Mouse (Mus musculus) forebrain, postnatal 0 days (tissue): Measurements from ENCODE around the gene Fcna. TPM values are rescaled to one million over a fixed set of nuclear protein-coding genes. Genes with fewer than 3 reads are reported as not detected.
A peak's percentile ranks its signal among the peaks of the same experiment; 100 is the strongest.

Experiments used
- ATAC-seq: fragments of 200-750 bp; cut with Nextera tagmentation; 2 replicates; pipeline ENCODE4 v1.8.0; 2017; ENCODE audit warnings: mild to moderate bottlenecking, moderate library complexity
- DNase-seq: peaks from one replicate; pipeline ENCODE4 v3.0.0-alpha.2; 2015
- H3K27ac ChIP-seq: fragments of 300-500 bp; sonication (generic); 2 replicates; pipeline ENCODE4 v1.5.1; 2014; ENCODE audit warnings: low read depth, mild to moderate bottlenecking, antibody characterized with exemption, low read length, moderate library complexity, mixed read lengths
- H3K27me3 ChIP-seq: fragments of 300-500 bp; sonication (generic); 2 replicates; pipeline ENCODE4 v1.6.1; 2014; ENCODE audit warnings: mild to moderate bottlenecking, low read length, mixed read lengths; ENCODE audit not compliant: insufficient read depth
- H3K36me3 ChIP-seq: fragments of 300-500 bp; sonication (generic); 2 replicates; pipeline ENCODE4 v1.6.1; 2014; ENCODE audit warnings: mild to moderate bottlenecking, moderate library complexity; ENCODE audit not compliant: insufficient read depth
- H3K4me1 ChIP-seq: fragments of 300-500 bp; sonication (generic); 2 replicates; pipeline ENCODE4 v1.6.1; 2014; ENCODE audit warnings: antibody characterized with exemption; ENCODE audit not compliant: insufficient read depth
- H3K4me2 ChIP-seq: fragments of 300-500 bp; sonication (generic); 2 replicates; pipeline ENCODE4 v1.6.1; 2014; ENCODE audit warnings: low read depth, mild to moderate bottlenecking, moderate library complexity
- H3K4me3 ChIP-seq: fragments of 300-500 bp; sonication (generic); 2 replicates; pipeline ENCODE4 v1.5.1; 2014; ENCODE audit warnings: low read depth, low read length, mixed read lengths
- H3K9ac ChIP-seq: fragments of 300-500 bp; sonication (generic); 2 replicates; pipeline ENCODE4 v1.6.1; 2014; ENCODE audit warnings: mild to moderate bottlenecking
- H3K9me3 ChIP-seq: fragments of 300-500 bp; sonication (generic); 2 replicates; pipeline ENCODE4 v1.6.1; 2016; ENCODE audit warnings: low read length
- CTCF ChIP-seq: sonication (generic); IDR thresholded peaks from 2 replicates; pipeline ENCODE4 v1.5.1; 2016; ENCODE audit warnings: antibody characterized with exemption, control low read depth, low read depth
- WGBS: fragments of 180-500 bp; shearing (Covaris S2); extraction: QIAGEN DNeasy Blood & Tissue Kit; methylation state at CpG from one replicate; pipeline ENCODE4 v1.1.7; 2014; 5-methylcytosine and 5-hydroxymethylcytosine counted together
- polyA plus RNA-seq: library from polyadenylated mRNA; unstranded; fragments of >200 nt; fragmentation: Nextera tagmentation; extraction: Ambion mirVana; gene quantifications from 2 replicates; pipeline ENCODE4 v1.2.1, GENCODE M21; 2015
- total RNA-seq: library from RNA; depleted of rRNA; stranded (reverse); fragments of >200 nt; gene quantifications from 2 replicates; pipeline ENCODE4 v1.2.3, GENCODE M21; 2014

The Fcna gene
- total and polyA plus RNA-seq, 2 experiments from 2014 or later, result 3.3 to 5.2 TPM

DNA sequence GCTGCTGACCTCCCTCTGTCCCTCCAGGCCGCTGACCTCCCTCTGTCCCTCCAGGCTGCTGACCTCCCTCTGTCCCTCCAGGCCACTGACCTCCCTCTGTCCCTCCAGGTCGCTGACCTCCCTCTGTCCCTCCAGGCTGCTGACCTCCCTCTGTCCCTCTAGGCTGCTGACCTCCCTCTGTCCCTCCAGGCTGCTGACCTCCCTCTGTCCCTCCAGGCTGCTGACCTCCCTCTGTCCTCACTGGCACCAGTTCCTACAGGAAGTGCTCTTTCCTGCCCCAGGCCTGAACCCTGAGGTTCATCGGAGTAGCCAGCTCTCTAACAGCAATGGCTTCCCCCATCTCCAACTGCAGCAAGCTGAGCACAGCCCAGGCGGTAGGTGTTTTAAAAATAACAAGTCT is 908 bp upstream of the Fcna start:
- H3K9ac ChIP-seq, result no peak overlapping the region
- 69% methylated on average over 4 of the region's 4 CpGs for WGBS
- H3K4me2 ChIP-seq, result no peak overlapping the region
- H3K36me3 ChIP-seq, result no peaks in the 10 kb centered on the region
- no peak for TF ChIP-seq CTCF
- DNase-seq (no peak), ATAC-seq (no peak)
- no peaks in the 10 kb centered on the region for H3K4me1 ChIP-seq
- no peak overlapping the region for H3K27ac ChIP-seq
- no peak overlapping the region for H3K4me3 ChIP-seq
- H3K27me3 ChIP-seq, result no peaks in the 10 kb centered on the region
- no peaks in the 10 kb centered on the region for H3K9me3 ChIP-seq

DNA sequence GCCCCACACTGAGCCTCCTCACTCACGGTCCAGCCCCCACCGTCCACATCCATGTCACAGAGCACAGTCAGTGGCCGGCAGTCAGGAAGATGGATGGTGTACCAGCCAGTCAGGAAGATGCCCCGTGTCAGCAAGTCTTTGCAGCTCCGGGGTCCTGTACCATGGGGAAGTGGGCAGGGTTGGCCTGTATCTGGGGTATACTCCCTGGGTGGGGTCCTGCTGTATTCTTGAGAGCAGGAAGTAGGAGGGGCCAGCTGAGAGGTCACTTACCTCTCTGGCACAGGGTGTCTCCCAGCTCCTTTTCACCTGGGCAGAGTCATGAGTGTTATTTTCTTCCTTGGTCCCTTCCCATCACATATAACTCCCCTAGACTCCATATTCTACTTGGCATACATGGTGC is 1.8 kb downstream of the Fcna start:
- ATAC-seq (no peak), DNase-seq (no peak)
- Histone ChIP-seq H3K4me1 (peaks cover 2% of the 10 kb centered on the region; the same call in 1 of the 2 replicates), H3K4me2 (no peak overlapping the region), H3K9me3 (no peaks in the 10 kb centered on the region), H3K4me3 (no peak overlapping the region), H3K27me3 (no peaks in the 10 kb centered on the region), H3K9ac (no peak overlapping the region), H3K27ac (no peak overlapping the region), H3K36me3 (no peaks in the 10 kb centered on the region)
- no peak for TF ChIP-seq CTCF
- WGBS, result 81% methylated on average over 5 of the region's 5 CpGs

DNA sequence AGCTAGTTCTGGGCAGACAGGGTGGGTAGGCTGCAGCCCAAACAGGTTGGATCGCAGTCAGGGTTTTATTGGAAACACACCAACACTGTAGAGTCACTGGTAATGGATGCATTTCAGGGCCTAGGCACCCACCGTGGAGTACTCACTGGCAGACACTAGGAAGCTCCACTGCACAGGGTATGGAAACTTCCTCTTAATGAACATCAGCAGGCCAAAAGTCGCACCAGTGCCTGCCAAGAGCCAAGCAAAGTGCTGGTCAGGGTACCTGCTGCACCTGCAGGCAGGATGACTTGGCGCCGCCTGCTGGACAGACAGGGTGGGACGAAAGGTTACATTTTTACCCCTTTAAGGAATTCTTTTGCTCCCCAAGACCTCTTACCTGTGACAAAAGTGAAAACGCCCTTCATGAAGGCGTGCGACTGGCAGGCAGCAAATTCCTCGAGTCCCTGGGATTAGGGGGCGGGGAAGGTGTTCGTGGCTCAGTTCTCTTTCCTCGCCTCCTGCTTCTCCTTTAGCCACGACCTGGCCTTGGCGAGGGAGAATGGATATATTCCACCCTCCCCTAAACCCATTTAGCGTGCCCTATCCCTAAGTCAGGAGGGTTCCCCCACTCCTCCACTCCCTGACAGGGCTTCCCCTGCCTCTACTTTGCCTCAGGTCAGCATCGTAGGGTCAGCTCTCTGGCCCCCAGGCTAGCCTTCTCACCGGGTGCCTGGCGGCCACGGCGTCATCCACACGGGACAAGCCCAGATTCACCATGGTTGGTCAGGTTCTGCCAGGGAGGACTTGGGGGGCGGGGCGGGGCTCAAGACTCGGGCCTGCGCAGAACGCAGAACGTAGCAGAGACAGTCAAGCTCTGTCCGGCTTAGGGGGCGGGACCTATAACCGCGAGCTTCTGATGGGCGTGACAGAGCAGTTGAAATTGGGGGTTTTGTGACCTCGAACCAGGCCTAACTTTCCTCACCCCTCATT is 6.3 kb downstream of the Fcna start, which contains the start of gene Tmem141:
Tmem141 (minus strand) TSS at position 777 of the 972 bp plus-strand sequence.
- ATAC-seq (peak; percentile 96), DNase-seq (peak; percentile 83)
- H3K4me1 ChIP-seq, result peaks cover 4% of the 10 kb centered on the region; the same call in 1 of the 2 replicates
- 5% methylated on average over 34 of the region's 34 CpGs for WGBS
- peaks cover 3% of the 10 kb centered on the region for H3K27me3 ChIP-seq
- no peak within 1 kb of the TSS for H3K27ac ChIP-seq
- H3K9ac ChIP-seq, result peak within 1 kb of the TSS; percentile 59
- TF ChIP-seq CTCF, result peak; percentile 60
- H3K4me2 ChIP-seq, result peak within 1 kb of the TSS; percentile 77
- no peaks in the 10 kb centered on the region for H3K36me3 ChIP-seq
- H3K9me3 ChIP-seq, result no peaks in the 10 kb centered on the region
- H3K4me3 ChIP-seq, result peak within 1 kb of the TSS; percentile 44

DNA sequence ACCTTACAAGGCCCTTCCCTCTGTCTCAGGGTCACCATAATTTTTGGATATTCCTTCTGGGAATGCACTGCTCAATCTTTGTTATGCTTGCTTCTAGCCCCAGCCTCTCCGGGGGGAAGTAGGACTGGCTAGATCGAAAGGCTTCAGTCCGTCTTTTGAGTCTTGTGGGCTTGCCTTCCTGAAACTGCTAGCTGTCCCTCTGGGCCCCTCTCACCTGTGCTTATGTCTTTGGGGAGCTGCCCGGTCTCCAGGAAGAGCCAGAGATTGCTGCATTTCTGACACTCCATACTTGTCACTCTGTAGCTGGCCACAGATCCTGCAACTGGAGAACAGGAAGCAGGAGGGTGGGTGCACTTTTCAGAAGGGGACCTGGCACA is 7.0 kb downstream of the Fcna start:
- Histone ChIP-seq H3K4me3 (peak overlapping the region; percentile 44; the same call in 1 of the 2 replicates), H3K4me2 (peak overlapping the region; percentile 77)
- no peak for TF ChIP-seq CTCF

DNA sequence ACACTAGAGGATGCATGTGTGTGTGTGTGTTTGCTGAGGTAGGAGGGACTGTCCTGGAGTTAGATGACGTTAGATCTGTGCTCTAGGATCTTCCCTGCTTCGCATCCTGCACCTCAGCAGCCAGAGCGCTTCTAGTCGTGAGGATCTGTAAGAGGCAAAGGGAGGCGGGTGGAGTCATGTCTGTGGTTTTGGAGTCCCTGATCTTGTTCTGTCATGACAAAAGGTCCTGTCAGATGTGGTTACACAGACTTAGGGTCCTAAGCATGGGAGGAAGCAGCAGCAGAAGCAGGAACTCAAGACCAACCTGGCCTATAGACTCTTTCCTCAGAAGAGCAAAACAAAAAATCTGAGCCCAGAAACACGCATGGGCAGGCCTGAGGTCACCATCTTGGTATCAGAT is 7.4 kb downstream of the Fcna start:
- H3K4me2 ChIP-seq, result no peak overlapping the region
- no peak overlapping the region for H3K9ac ChIP-seq
- H3K4me3 ChIP-seq, result no peak overlapping the region
- ATAC-seq, result no peak
- DNase-seq, result no peak
- H3K9me3 ChIP-seq, result no peaks in the 10 kb centered on the region
- no peak overlapping the region for H3K27ac ChIP-seq
- H3K4me1 ChIP-seq, result peaks cover 4% of the 10 kb centered on the region; the same call in 1 of the 2 replicates
- H3K36me3 ChIP-seq, result no peaks in the 10 kb centered on the region
- H3K27me3 ChIP-seq, result peaks cover 13% of the 10 kb centered on the region
- no peak for TF ChIP-seq CTCF
- WGBS, result 79% methylated on average over 6 of the region's 6 CpGs

More for the DNA sequence above, 7.0 kb downstream of the Fcna start:
- Histone ChIP-seq H3K27me3 (peaks cover 8% of the 10 kb centered on the region), H3K4me1 (peaks cover 4% of the 10 kb centered on the region; the same call in 1 of the 2 replicates), H3K27ac (no peak overlapping the region), H3K9ac (no peak overlapping the region), H3K36me3 (no peaks in the 10 kb centered on the region), H3K9me3 (no peaks in the 10 kb centered on the region)
- ATAC-seq (no peak), DNase-seq (no peak)
- WGBS, result 86% methylated on average over 4 of the region's 4 CpGs

DNA sequence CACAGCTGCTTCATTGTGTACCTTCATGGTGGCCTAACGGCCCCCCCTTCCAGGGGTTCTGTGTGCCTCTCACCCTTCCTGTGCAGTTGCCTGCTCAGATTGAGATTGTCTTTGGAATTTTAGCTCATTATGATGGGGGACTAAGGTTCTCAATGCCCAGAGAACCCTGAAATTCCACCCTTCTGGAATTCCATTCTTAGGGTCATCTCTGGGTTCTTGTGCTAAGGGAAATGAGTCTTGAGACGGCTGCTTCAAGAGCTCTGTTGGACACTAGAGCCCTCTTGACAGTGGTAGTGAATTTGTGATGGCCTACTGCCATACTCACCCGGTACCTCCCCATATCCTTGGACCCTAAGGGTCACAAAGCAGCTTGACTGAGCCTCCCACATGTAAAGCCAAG is 10.3 kb downstream of the Fcna start, which contains the start of gene Ccdc183:
Ccdc183 (minus strand) TSS at position 101 of the 400 bp plus-strand sequence.
- peaks cover 4% of the 10 kb centered on the region; the same call in 1 of the 2 replicates for H3K4me1 ChIP-seq
- no peak within 1 kb of the TSS for H3K27ac ChIP-seq
- H3K4me2 ChIP-seq, result no peak within 1 kb of the TSS
- H3K4me3 ChIP-seq, result no peak within 1 kb of the TSS
- H3K9me3 ChIP-seq, result no peaks in the 10 kb centered on the region
- TF ChIP-seq CTCF, result no peak
- peaks cover 19% of the 10 kb centered on the region for H3K27me3 ChIP-seq
- 81% methylated on average over 3 of the region's 3 CpGs for WGBS
- DNase-seq (no peak), ATAC-seq (no peak)
- no peak within 1 kb of the TSS for H3K9ac ChIP-seq
- H3K36me3 ChIP-seq, result no peaks in the 10 kb centered on the region

DNA sequence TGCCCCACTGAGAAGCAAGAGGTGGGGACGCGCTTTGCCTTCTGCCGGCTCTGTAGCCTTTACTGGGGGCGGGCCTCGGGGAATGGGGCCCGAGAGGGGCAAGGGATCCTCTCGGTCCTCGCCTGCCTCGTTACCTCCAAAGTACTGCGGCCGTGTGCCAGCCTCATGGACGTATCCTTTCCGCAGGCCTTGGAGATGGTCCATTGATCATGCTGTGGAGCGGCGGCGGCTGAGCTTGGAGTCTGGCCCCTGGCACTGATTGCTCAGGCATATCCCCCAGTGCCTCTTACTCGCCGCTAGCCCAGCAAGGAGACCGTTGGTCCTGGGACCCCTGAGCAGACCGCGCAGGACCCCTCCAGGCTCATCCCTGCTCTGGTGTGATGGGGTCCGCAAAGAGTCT is 11.4 kb downstream of the Fcna start:
- 20% methylated on average over 22 of the region's 22 CpGs for WGBS
- no peak for TF ChIP-seq CTCF
- Histone ChIP-seq H3K36me3 (no peaks in the 10 kb centered on the region), H3K4me1 (peaks cover 4% of the 10 kb centered on the region; the same call in 1 of the 2 replicates), H3K27me3 (peaks cover 19% of the 10 kb centered on the region), H3K4me2 (no peak overlapping the region), H3K9ac (no peak overlapping the region), H3K4me3 (no peak overlapping the region), H3K27ac (no peak overlapping the region), H3K9me3 (no peaks in the 10 kb centered on the region)
- DNase-seq (no peak), ATAC-seq (no peak)
